Mouse (Mus musculus) skeletal muscle tissue, adult 2 months (tissue): ENCODE measurements around the gene Lrguk.
A peak's percentile ranks its signal among the peaks of the same experiment; 100 is the strongest.

Experiments used
- DNase-seq: peaks from one replicate; pipeline ENCODE4 v3.0.0-alpha.2; 2012; ENCODE audit warnings: low read depth, low spot score

Lrguk gene

GRCm38 (mm10) chr6:34028933-34029745 is at the start of gene Lrguk:
Lrguk (plus strand) TSS chr6:34029448.
- peak; percentile 76 for DNase-seq

- DNase-seq: no peak
Observed at GRCm38 (mm10) chr6:33982709-33983108, 46.5 kb upstream of the Lrguk start.

GRCm38 (mm10) chr6:33987132-33987531 is 42.1 kb upstream of the Lrguk start:
- no peak for DNase-seq

GRCm38 (mm10) chr6:33992213-33993034 is 36.8 kb upstream of the Lrguk start:
- DNase-seq: no peak

GRCm38 (mm10) chr6:33993842-33994241 is 35.4 kb upstream of the Lrguk start:
- DNase-seq: no peak

GRCm38 (mm10) chr6:33998590-33998989 is 30.7 kb upstream of the Lrguk start:
- no peak for DNase-seq

- no peak for DNase-seq
Observed at GRCm38 (mm10) chr6:33999530-33999929, 29.7 kb upstream of the Lrguk start.

- no peak for DNase-seq
Observed at GRCm38 (mm10) chr6:34000644-34001043, 28.6 kb upstream of the Lrguk start.

GRCm38 (mm10) chr6:34003033-34003432 is 26.2 kb upstream of the Lrguk start:
- no peak for DNase-seq

GRCm38 (mm10) chr6:34013469-34013868 is 15.8 kb upstream of the Lrguk start:
- no peak for DNase-seq

- no peak for DNase-seq
Observed at GRCm38 (mm10) chr6:34029746-34030027, 439 bp downstream of the Lrguk start.

- DNase-seq: no peak
Observed at GRCm38 (mm10) chr6:34034096-34034495, 4.8 kb downstream of the Lrguk start.

- DNase-seq: no peak
Observed at GRCm38 (mm10) chr6:34034577-34035461, 5.6 kb downstream of the Lrguk start.

GRCm38 (mm10) chr6:34040624-34041235 is 11.5 kb downstream of the Lrguk start:
- peak; percentile 9 for DNase-seq

GRCm38 (mm10) chr6:34041589-34042280 is 12.5 kb downstream of the Lrguk start:
- DNase-seq: no peak

GRCm38 (mm10) chr6:34044228-34044811 is 15.1 kb downstream of the Lrguk start:
- DNase-seq: no peak

GRCm38 (mm10) chr6:34044846-34045540 is 15.7 kb downstream of the Lrguk start:
- DNase-seq: no peak

- no peak for DNase-seq
Observed at GRCm38 (mm10) chr6:34046551-34047186, 17.4 kb downstream of the Lrguk start.

GRCm38 (mm10) chr6:34049433-34049832 is 20.2 kb downstream of the Lrguk start:
- DNase-seq: no peak
